Mouse (Mus musculus): ENCODE data around the gene Fam199x. TPM values are rescaled to one million over a fixed set of nuclear protein-coding genes. Genes with fewer than 3 reads are reported as not detected.
A peak's percentile ranks its signal among the peaks of the same experiment; 100 is the strongest.

Fam199x gene
- 11.4 and 11.7 TPM in 2 replicates for polyA plus RNA-seq (2014; fragmentation: Nextera tagmentation; extraction: Ambion mirVana)

- Histone ChIP-seq H3K4me2 (ENCODE audit: low read length) (peak within 1 kb of the TSS; percentile 66), H3K4me1 (ENCODE audit: control insufficient read depth, insufficient read depth, low read length) (no peaks in the 10 kb centered on the region; the same call in 1 of the 2 replicates), H3K9ac (replicated peaks; ENCODE audit: low read length) (peak within 1 kb of the TSS; percentile 70), H3K27ac (replicated peaks; ENCODE audit: low read depth, low read length) (peak within 1 kb of the TSS; percentile 32; the same call in 1 of the 2 replicates), H3K27me3 (ENCODE audit: control insufficient read depth, insufficient read depth, low read length) (no peaks in the 10 kb centered on the region), H3K36me3 (ENCODE audit: control insufficient read depth, insufficient read depth, low read length) (no peaks in the 10 kb centered on the region), H3K9me3 (ENCODE audit: control insufficient read depth, low read length) (no peaks in the 10 kb centered on the region), H3K4me3 (replicated peaks; ENCODE audit: low read depth, low read length) (peak within 1 kb of the TSS; percentile 57)
- peak; percentile 97 for ATAC-seq (ENCODE audit: low FRiP score, low TSS enrichment)
- WGBS = 18% methylated on average over 56 of the region's 62 CpGs
- DNase-seq = peak; percentile 85
Measured at GRCm38 (mm10) chrX:137049425-137050225, at the start of gene Fam199x. Gene Fam199x, plus strand, starts transcription at chrX:137049594.

GRCm38 (mm10) chrX:137015099-137015709 lies 34.2 kb upstream of the Fam199x start:
- Histone ChIP-seq H3K36me3 (ENCODE audit: control insufficient read depth, insufficient read depth, low read length) (peaks cover 7% of the 10 kb centered on the region; the same call in 1 of the 2 replicates), H3K27me3 (ENCODE audit: control insufficient read depth, insufficient read depth, low read length) (no peaks in the 10 kb centered on the region), H3K9ac (replicated peaks; ENCODE audit: low read length) (no peak overlapping the region), H3K4me3 (replicated peaks; ENCODE audit: low read depth, low read length) (no peak overlapping the region), H3K9me3 (ENCODE audit: control insufficient read depth, low read length) (no peaks in the 10 kb centered on the region), H3K4me2 (ENCODE audit: low read length) (no peak overlapping the region), H3K4me1 (ENCODE audit: control insufficient read depth, insufficient read depth, low read length) (no peaks in the 10 kb centered on the region), H3K27ac (replicated peaks; ENCODE audit: low read depth, low read length) (no peak overlapping the region)
- DNase-seq = peak; percentile 88
- no peak for ATAC-seq (ENCODE audit: low FRiP score, low TSS enrichment)
- 50% methylated on average over 6 of the region's 6 CpGs for WGBS

- H3K27ac ChIP-seq (replicated peaks; ENCODE audit: low read depth, low read length) = no peak overlapping the region
- H3K36me3 ChIP-seq (ENCODE audit: control insufficient read depth, insufficient read depth, low read length) = 0 out of 2 replicates have a peak, but pooled peaks cover 4% of the 10 kb centered on the region
- no peak for ATAC-seq (ENCODE audit: low FRiP score, low TSS enrichment)
- H3K4me2 ChIP-seq (ENCODE audit: low read length) = no peak overlapping the region
- WGBS = 84% methylated on average over 1 of the region's 1 CpGs
- H3K9me3 ChIP-seq (ENCODE audit: control insufficient read depth, low read length) = no peaks in the 10 kb centered on the region
- DNase-seq = no peak
- no peak overlapping the region for H3K9ac ChIP-seq (replicated peaks; ENCODE audit: low read length)
- no peak overlapping the region for H3K4me3 ChIP-seq (replicated peaks; ENCODE audit: low read depth, low read length)
- H3K4me1 ChIP-seq (ENCODE audit: control insufficient read depth, insufficient read depth, low read length) = no peaks in the 10 kb centered on the region
- no peaks in the 10 kb centered on the region for H3K27me3 ChIP-seq (ENCODE audit: control insufficient read depth, insufficient read depth, low read length)
Measured at GRCm38 (mm10) chrX:137017668-137018067, 31.7 kb upstream of the Fam199x start.

- Histone ChIP-seq H3K4me3 (replicated peaks; ENCODE audit: low read depth, low read length) (no peak overlapping the region), H3K4me1 (ENCODE audit: control insufficient read depth, insufficient read depth, low read length) (no peaks in the 10 kb centered on the region), H3K9me3 (ENCODE audit: control insufficient read depth, low read length) (no peaks in the 10 kb centered on the region), H3K27ac (replicated peaks; ENCODE audit: low read depth, low read length) (no peak overlapping the region), H3K27me3 (ENCODE audit: control insufficient read depth, insufficient read depth, low read length) (no peaks in the 10 kb centered on the region), H3K9ac (replicated peaks; ENCODE audit: low read length) (no peak overlapping the region), H3K36me3 (ENCODE audit: control insufficient read depth, insufficient read depth, low read length) (0 out of 2 replicates have a peak, but pooled peaks cover 2% of the 10 kb centered on the region), H3K4me2 (ENCODE audit: low read length) (no peak overlapping the region)
- ATAC-seq (ENCODE audit: low FRiP score, low TSS enrichment) (peak; percentile 24; the same call in 1 of the 2 replicates), DNase-seq (peak; percentile 88)
- WGBS = 26% methylated on average over 1 of the region's 1 CpGs
Measured at GRCm38 (mm10) chrX:137019310-137019709, 30.1 kb upstream of the Fam199x start.

- DNase-seq = no peak
- no peak overlapping the region for H3K9ac ChIP-seq (replicated peaks; ENCODE audit: low read length)
- H3K4me2 ChIP-seq (ENCODE audit: low read length) = no peak overlapping the region
- no peak overlapping the region for H3K27ac ChIP-seq (replicated peaks; ENCODE audit: low read depth, low read length)
- no peaks in the 10 kb centered on the region for H3K9me3 ChIP-seq (ENCODE audit: control insufficient read depth, low read length)
- no peak overlapping the region for H3K4me3 ChIP-seq (replicated peaks; ENCODE audit: low read depth, low read length)
- H3K36me3 ChIP-seq (ENCODE audit: control insufficient read depth, insufficient read depth, low read length) = 0 out of 2 replicates have a peak, but pooled peaks cover 14% of the 10 kb centered on the region
- 96% methylated on average over 8 of the region's 8 CpGs for WGBS
- H3K4me1 ChIP-seq (ENCODE audit: control insufficient read depth, insufficient read depth, low read length) = no peaks in the 10 kb centered on the region
- H3K27me3 ChIP-seq (ENCODE audit: control insufficient read depth, insufficient read depth, low read length) = no peaks in the 10 kb centered on the region
- ATAC-seq (ENCODE audit: low FRiP score, low TSS enrichment) = no peak
Measured at GRCm38 (mm10) chrX:137030916-137031315, 18.5 kb upstream of the Fam199x start.

- H3K27ac ChIP-seq (replicated peaks; ENCODE audit: low read depth, low read length) = no peak overlapping the region
- 0 out of 2 replicates have a peak, but pooled peaks cover 12% of the 10 kb centered on the region for H3K36me3 ChIP-seq (ENCODE audit: control insufficient read depth, insufficient read depth, low read length)
- no peak overlapping the region for H3K9ac ChIP-seq (replicated peaks; ENCODE audit: low read length)
- ATAC-seq (ENCODE audit: low FRiP score, low TSS enrichment) (no peak), DNase-seq (no peak)
- H3K4me1 ChIP-seq (ENCODE audit: control insufficient read depth, insufficient read depth, low read length) = no peaks in the 10 kb centered on the region
- H3K4me3 ChIP-seq (replicated peaks; ENCODE audit: low read depth, low read length) = no peak overlapping the region
- no peaks in the 10 kb centered on the region for H3K27me3 ChIP-seq (ENCODE audit: control insufficient read depth, insufficient read depth, low read length)
- 91% methylated on average over 5 of the region's 5 CpGs for WGBS
- no peaks in the 10 kb centered on the region for H3K9me3 ChIP-seq (ENCODE audit: control insufficient read depth, low read length)
- H3K4me2 ChIP-seq (ENCODE audit: low read length) = no peak overlapping the region
Measured at GRCm38 (mm10) chrX:137031726-137032125, 17.7 kb upstream of the Fam199x start.

GRCm38 (mm10) chrX:137034322-137034721 lies 15.1 kb upstream of the Fam199x start:
- no peak for ATAC-seq (ENCODE audit: low FRiP score, low TSS enrichment)
- no peak overlapping the region for H3K9ac ChIP-seq (replicated peaks; ENCODE audit: low read length)
- no peaks in the 10 kb centered on the region for H3K9me3 ChIP-seq (ENCODE audit: control insufficient read depth, low read length)
- WGBS = 83% methylated on average over 4 of the region's 4 CpGs
- no peak for DNase-seq
- no peak overlapping the region for H3K4me3 ChIP-seq (replicated peaks; ENCODE audit: low read depth, low read length)
- H3K36me3 ChIP-seq (ENCODE audit: control insufficient read depth, insufficient read depth, low read length) = 0 out of 2 replicates have a peak, but pooled peaks cover 2% of the 10 kb centered on the region
- no peak overlapping the region for H3K27ac ChIP-seq (replicated peaks; ENCODE audit: low read depth, low read length)
- H3K4me1 ChIP-seq (ENCODE audit: control insufficient read depth, insufficient read depth, low read length) = no peaks in the 10 kb centered on the region
- H3K27me3 ChIP-seq (ENCODE audit: control insufficient read depth, insufficient read depth, low read length) = no peaks in the 10 kb centered on the region
- H3K4me2 ChIP-seq (ENCODE audit: low read length) = no peak overlapping the region

- Histone ChIP-seq H3K9me3 (ENCODE audit: control insufficient read depth, low read length) (no peaks in the 10 kb centered on the region), H3K27ac (replicated peaks; ENCODE audit: low read depth, low read length) (peak overlapping the region; percentile 89), H3K4me1 (ENCODE audit: control insufficient read depth, insufficient read depth, low read length) (no peaks in the 10 kb centered on the region), H3K4me3 (replicated peaks; ENCODE audit: low read depth, low read length) (peak overlapping the region; percentile 48), H3K36me3 (ENCODE audit: control insufficient read depth, insufficient read depth, low read length) (no peaks in the 10 kb centered on the region), H3K4me2 (ENCODE audit: low read length) (peak overlapping the region; percentile 63), H3K27me3 (ENCODE audit: control insufficient read depth, insufficient read depth, low read length) (no peaks in the 10 kb centered on the region), H3K9ac (replicated peaks; ENCODE audit: low read length) (peak overlapping the region; percentile 55; the same call in 1 of the 2 replicates)
- no peak for DNase-seq
- WGBS = 19% methylated on average over 12 of the region's 12 CpGs
- peak; percentile 38; the same call in 1 of the 2 replicates for ATAC-seq (ENCODE audit: low FRiP score, low TSS enrichment)
Measured at GRCm38 (mm10) chrX:137037470-137037999, 11.9 kb upstream of the Fam199x start.
